Mouse (Mus musculus): Measurements from ENCODE around the gene Exoc7. TPM values are rescaled to one million over a fixed set of nuclear protein-coding genes. Genes with fewer than 3 reads are reported as not detected.
A peak's percentile ranks its signal among the peaks of the same experiment; 100 is the strongest.

Exoc7 gene
- polyA plus RNA-seq, 1 experiment from 2014 or later = 61.3 TPM

GRCm38 (mm10) chr11:116298621-116299020 is 8.4 kb downstream of the Exoc7 start:
- Histone ChIP-seq H3K36me3 (ENCODE audit: control insufficient read depth, insufficient read depth, low read length) (peaks cover 9% of the 10 kb centered on the region), H3K9ac (ENCODE audit: low read length) (no peak overlapping the region), H3K4me2 (no peak overlapping the region), H3K27ac (ENCODE audit: low read depth, low read length) (no peak overlapping the region), H3K27me3 (ENCODE audit: control insufficient read depth, insufficient read depth, low read length) (no peaks in the 10 kb centered on the region), H3K4me1 (ENCODE audit: control insufficient read depth, insufficient read depth, low read length) (no peaks in the 10 kb centered on the region), H3K9me3 (ENCODE audit: control insufficient read depth, low read length) (no peaks in the 10 kb centered on the region), H3K4me3 (ENCODE audit: low read depth, low read length) (no peak overlapping the region)
- WGBS = 88% methylated on average over 6 of the region's 6 CpGs
- DNase-seq (ENCODE audit: low spot score, missing footprints) (no peak), ATAC-seq (ENCODE audit: low FRiP score) (no peak)

GRCm38 (mm10) chr11:116298221-116298620 is 8.8 kb downstream of the Exoc7 start:
- Histone ChIP-seq H3K36me3 (ENCODE audit: control insufficient read depth, insufficient read depth, low read length) (peaks cover 6% of the 10 kb centered on the region), H3K4me3 (ENCODE audit: low read depth, low read length) (no peak overlapping the region), H3K9ac (ENCODE audit: low read length) (no peak overlapping the region), H3K9me3 (ENCODE audit: control insufficient read depth, low read length) (no peaks in the 10 kb centered on the region), H3K27ac (ENCODE audit: low read depth, low read length) (no peak overlapping the region), H3K4me1 (ENCODE audit: control insufficient read depth, insufficient read depth, low read length) (no peaks in the 10 kb centered on the region), H3K4me2 (no peak overlapping the region), H3K27me3 (ENCODE audit: control insufficient read depth, insufficient read depth, low read length) (no peaks in the 10 kb centered on the region)
- ATAC-seq (ENCODE audit: low FRiP score) = no peak
- WGBS = 90% methylated on average over 11 of the region's 11 CpGs
- DNase-seq (ENCODE audit: low spot score, missing footprints) = no peak

DNA sequence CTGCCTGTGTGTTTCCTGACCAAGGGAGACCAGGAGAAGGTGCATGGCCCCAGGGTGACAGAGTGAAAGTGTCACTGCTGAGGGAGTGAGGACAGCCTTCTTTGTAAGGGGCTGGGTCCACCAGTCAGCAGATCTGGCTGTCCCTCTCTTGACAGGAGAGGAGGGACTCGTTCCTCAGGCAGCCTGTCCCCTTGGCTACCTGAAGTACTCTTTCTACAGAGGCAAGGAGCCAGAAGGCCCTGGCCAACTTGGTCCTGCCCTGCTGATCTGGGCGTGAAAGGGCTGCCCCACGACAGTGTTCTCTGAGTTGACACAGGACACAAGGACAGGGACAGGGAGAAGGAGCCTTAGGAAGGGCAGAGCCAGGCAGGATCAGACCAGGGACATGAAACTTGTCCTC is 10.0 kb downstream of the Exoc7 start:
- Histone ChIP-seq H3K27ac (ENCODE audit: low read depth, low read length) (no peak overlapping the region), H3K9ac (ENCODE audit: low read length) (no peak overlapping the region), H3K4me3 (ENCODE audit: low read depth, low read length) (no peak overlapping the region), H3K9me3 (ENCODE audit: control insufficient read depth, low read length) (no peaks in the 10 kb centered on the region), H3K36me3 (ENCODE audit: control insufficient read depth, insufficient read depth, low read length) (peaks cover 6% of the 10 kb centered on the region), H3K27me3 (ENCODE audit: control insufficient read depth, insufficient read depth, low read length) (no peaks in the 10 kb centered on the region), H3K4me1 (ENCODE audit: control insufficient read depth, insufficient read depth, low read length) (no peaks in the 10 kb centered on the region), H3K4me2 (no peak overlapping the region)
- DNase-seq (ENCODE audit: low spot score, missing footprints) = no peak
- ATAC-seq (ENCODE audit: low FRiP score) = no peak
- WGBS = 84% methylated on average over 3 of the region's 3 CpGs

GRCm38 (mm10) chr11:116296191-116296734 is 10.8 kb downstream of the Exoc7 start:
- peaks cover 3% of the 10 kb centered on the region; the same call in 1 of the 2 replicates for H3K36me3 ChIP-seq (ENCODE audit: control insufficient read depth, insufficient read depth, low read length)
- H3K9me3 ChIP-seq (ENCODE audit: control insufficient read depth, low read length) = no peaks in the 10 kb centered on the region
- H3K4me2 ChIP-seq = no peak overlapping the region
- no peak overlapping the region for H3K27ac ChIP-seq (ENCODE audit: low read depth, low read length)
- no peak overlapping the region for H3K9ac ChIP-seq (ENCODE audit: low read length)
- ATAC-seq (ENCODE audit: low FRiP score) (no peak), DNase-seq (ENCODE audit: low spot score, missing footprints) (no peak)
- no peaks in the 10 kb centered on the region for H3K27me3 ChIP-seq (ENCODE audit: control insufficient read depth, insufficient read depth, low read length)
- WGBS = 84% methylated on average over 8 of the region's 8 CpGs
- H3K4me1 ChIP-seq (ENCODE audit: control insufficient read depth, insufficient read depth, low read length) = no peaks in the 10 kb centered on the region
- H3K4me3 ChIP-seq (ENCODE audit: low read depth, low read length) = no peak overlapping the region

DNA sequence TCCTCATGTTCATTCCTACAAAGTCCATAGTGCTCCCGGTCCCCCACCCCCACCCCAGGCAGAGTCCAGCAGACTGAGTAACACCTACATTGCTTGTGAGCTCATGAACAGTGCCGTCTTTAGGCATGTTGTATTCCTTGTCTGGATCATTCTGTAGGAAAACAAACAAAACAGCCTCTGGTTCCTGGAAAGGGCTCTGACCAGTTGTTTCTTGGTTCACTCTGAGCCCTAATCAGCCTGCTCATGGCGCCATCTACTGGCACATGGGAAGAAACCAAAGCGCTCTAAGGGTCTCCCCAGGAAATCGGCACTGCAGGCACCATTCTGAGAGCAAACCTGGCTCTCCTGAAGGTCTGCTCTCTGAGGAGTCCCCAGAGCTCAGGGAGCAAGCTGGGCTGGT is 12.7 kb downstream of the Exoc7 start:
- Histone ChIP-seq H3K27me3 (ENCODE audit: control insufficient read depth, insufficient read depth, low read length) (no peaks in the 10 kb centered on the region), H3K27ac (ENCODE audit: low read depth, low read length) (no peak overlapping the region), H3K4me1 (ENCODE audit: control insufficient read depth, insufficient read depth, low read length) (no peaks in the 10 kb centered on the region), H3K9me3 (ENCODE audit: control insufficient read depth, low read length) (no peaks in the 10 kb centered on the region), H3K4me2 (no peak overlapping the region), H3K9ac (ENCODE audit: low read length) (no peak overlapping the region), H3K4me3 (ENCODE audit: low read depth, low read length) (no peak overlapping the region), H3K36me3 (ENCODE audit: control insufficient read depth, insufficient read depth, low read length) (no peaks in the 10 kb centered on the region; the same call in 1 of the 2 replicates)
- DNase-seq (ENCODE audit: low spot score, missing footprints) (peak; percentile 91), ATAC-seq (ENCODE audit: low FRiP score) (no peak)
- 34% methylated on average over 5 of the region's 5 CpGs for WGBS

DNA sequence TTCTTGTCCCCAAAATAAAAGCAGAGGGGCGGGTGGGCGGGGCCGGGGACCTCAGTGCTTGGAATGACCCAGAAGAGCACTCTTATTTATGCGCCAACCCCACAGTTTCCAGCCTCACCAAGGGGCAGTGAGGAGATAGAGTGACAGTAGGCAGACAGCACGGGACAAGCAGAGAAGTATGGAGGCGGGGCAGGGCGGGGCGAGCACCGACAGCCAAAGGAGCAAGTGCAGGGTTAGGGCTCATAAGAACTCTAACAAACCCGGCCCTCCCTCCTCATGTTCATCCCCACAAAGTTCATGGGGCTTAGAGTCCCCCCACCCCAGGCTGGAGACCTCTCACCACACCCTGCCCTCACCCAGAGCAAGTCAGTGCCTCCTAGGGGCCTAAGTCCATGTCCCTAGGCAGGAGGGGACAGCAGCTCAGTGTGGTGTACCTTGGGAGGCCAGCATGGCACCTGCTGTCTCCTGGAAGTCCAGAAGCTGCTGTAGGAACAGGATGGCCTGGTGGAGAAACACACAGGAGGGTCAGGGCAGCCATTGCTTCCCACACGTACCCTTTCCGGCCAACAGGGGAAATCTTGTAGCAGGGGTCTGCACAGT is 13.4 kb downstream of the Exoc7 start:
- Histone ChIP-seq H3K27me3 (ENCODE audit: control insufficient read depth, insufficient read depth, low read length) (no peaks in the 10 kb centered on the region), H3K9ac (ENCODE audit: low read length) (no peak overlapping the region), H3K36me3 (ENCODE audit: control insufficient read depth, insufficient read depth, low read length) (peaks cover 7% of the 10 kb centered on the region; the same call in 1 of the 2 replicates), H3K4me3 (ENCODE audit: low read depth, low read length) (no peak overlapping the region), H3K27ac (ENCODE audit: low read depth, low read length) (no peak overlapping the region), H3K4me1 (ENCODE audit: control insufficient read depth, insufficient read depth, low read length) (no peaks in the 10 kb centered on the region), H3K4me2 (no peak overlapping the region), H3K9me3 (ENCODE audit: control insufficient read depth, low read length) (no peaks in the 10 kb centered on the region)
- ATAC-seq (ENCODE audit: low FRiP score) (no peak), DNase-seq (ENCODE audit: low spot score, missing footprints) (no peak)
- 86% methylated on average over 12 of the region's 12 CpGs for WGBS

DNA sequence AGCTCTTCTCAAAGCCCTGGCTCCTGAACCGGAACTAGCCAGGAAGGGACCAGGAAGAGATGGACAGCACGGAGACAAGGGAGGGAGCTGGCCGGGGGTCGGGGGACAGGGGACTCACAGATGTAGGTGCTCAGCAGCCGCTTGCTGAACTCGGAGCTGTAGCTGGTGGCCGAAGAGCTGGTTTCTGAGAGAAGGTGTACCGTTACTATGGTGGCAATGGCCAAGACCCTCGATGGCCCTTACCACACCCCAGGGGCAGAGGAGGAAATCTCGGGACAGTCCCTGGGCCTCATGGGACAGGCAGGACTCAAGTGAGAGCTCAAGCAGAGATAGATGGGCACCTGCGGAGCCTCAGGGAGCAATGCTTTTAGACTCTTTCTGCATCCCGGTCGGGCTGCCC is 14.6 kb downstream of the Exoc7 start:
- Histone ChIP-seq H3K36me3 (ENCODE audit: control insufficient read depth, insufficient read depth, low read length) (peaks cover 9% of the 10 kb centered on the region; the same call in 1 of the 2 replicates), H3K4me1 (ENCODE audit: control insufficient read depth, insufficient read depth, low read length) (no peaks in the 10 kb centered on the region), H3K9ac (ENCODE audit: low read length) (no peak overlapping the region), H3K27me3 (ENCODE audit: control insufficient read depth, insufficient read depth, low read length) (no peaks in the 10 kb centered on the region), H3K4me3 (ENCODE audit: low read depth, low read length) (no peak overlapping the region), H3K9me3 (ENCODE audit: control insufficient read depth, low read length) (no peaks in the 10 kb centered on the region), H3K27ac (ENCODE audit: low read depth, low read length) (no peak overlapping the region), H3K4me2 (no peak overlapping the region)
- DNase-seq (ENCODE audit: low spot score, missing footprints) (no peak), ATAC-seq (ENCODE audit: low FRiP score) (no peak)
- WGBS = 94% methylated on average over 13 of the region's 13 CpGs

- DNase-seq (ENCODE audit: low spot score, missing footprints) (no peak), ATAC-seq (ENCODE audit: low FRiP score) (no peak)
- no peak overlapping the region for H3K4me3 ChIP-seq (ENCODE audit: low read depth, low read length)
- WGBS = 85% methylated on average over 8 of the region's 8 CpGs
- no peak overlapping the region for H3K27ac ChIP-seq (ENCODE audit: low read depth, low read length)
- no peaks in the 10 kb centered on the region for H3K9me3 ChIP-seq (ENCODE audit: control insufficient read depth, low read length)
- H3K4me1 ChIP-seq (ENCODE audit: control insufficient read depth, insufficient read depth, low read length) = no peaks in the 10 kb centered on the region
- no peak overlapping the region for H3K9ac ChIP-seq (ENCODE audit: low read length)
- no peaks in the 10 kb centered on the region; the same call in 1 of the 2 replicates for H3K27me3 ChIP-seq (ENCODE audit: control insufficient read depth, insufficient read depth, low read length)
- H3K36me3 ChIP-seq (ENCODE audit: control insufficient read depth, insufficient read depth, low read length) = peaks cover 9% of the 10 kb centered on the region; the same call in 1 of the 2 replicates
- no peak overlapping the region for H3K4me2 ChIP-seq
Measured at GRCm38 (mm10) chr11:116290556-116290955, 16.5 kb downstream of the Exoc7 start.

DNA sequence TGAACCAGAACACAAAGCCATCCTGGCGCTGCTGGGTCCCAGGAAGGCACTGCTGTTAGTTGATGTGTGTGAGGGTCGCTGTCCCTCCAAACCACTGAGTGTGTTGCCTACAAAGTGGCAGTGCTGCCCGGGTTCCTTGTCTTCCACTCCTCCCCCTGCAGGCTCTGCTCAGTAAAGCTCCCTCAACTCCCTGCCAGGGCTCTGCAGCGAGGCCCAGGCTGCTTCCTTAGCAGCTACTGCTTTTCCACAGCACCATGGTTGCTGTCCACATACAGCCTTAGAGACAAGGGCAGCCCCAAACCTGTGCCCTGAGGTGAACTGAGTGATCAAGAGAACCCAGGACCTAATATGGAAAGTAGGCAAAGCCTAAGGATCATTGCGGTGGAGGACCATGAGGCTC is 19.7 kb downstream of the Exoc7 start:
- H3K4me3 ChIP-seq (ENCODE audit: low read depth, low read length) = no peak overlapping the region
- no peak overlapping the region for H3K4me2 ChIP-seq
- WGBS = 76% methylated on average over 5 of the region's 5 CpGs
- H3K27ac ChIP-seq (ENCODE audit: low read depth, low read length) = no peak overlapping the region
- peaks cover 26% of the 10 kb centered on the region for H3K27me3 ChIP-seq (ENCODE audit: control insufficient read depth, insufficient read depth, low read length)
- no peaks in the 10 kb centered on the region for H3K9me3 ChIP-seq (ENCODE audit: control insufficient read depth, low read length)
- H3K36me3 ChIP-seq (ENCODE audit: control insufficient read depth, insufficient read depth, low read length) = peaks cover 9% of the 10 kb centered on the region; the same call in 1 of the 2 replicates
- ATAC-seq (ENCODE audit: low FRiP score) (no peak), DNase-seq (ENCODE audit: low spot score, missing footprints) (no peak)
- H3K9ac ChIP-seq (ENCODE audit: low read length) = no peak overlapping the region
- no peaks in the 10 kb centered on the region for H3K4me1 ChIP-seq (ENCODE audit: control insufficient read depth, insufficient read depth, low read length)

All from midbrain, embryonic 11.5 days (tissue).